Mouse (Mus musculus) ES-E14 (cell line): ENCODE measurements at regions not wholly inside any gene's neighbourhood (a gene's known extent, or its start where the extent isn't known, plus 50 kb on each side); places are given as distances from the start of the nearest gene placed in this dataset.

Experiments used
- CHD2 ChIP-seq: IDR thresholded peaks from 2 replicates; pipeline ENCODE4 v1.6.1; 2014; ENCODE audit warnings: mild to moderate bottlenecking, low read depth, low read length, inconsistent platforms
- HCFC1 ChIP-seq: IDR thresholded peaks from 2 replicates; pipeline ENCODE4 v1.6.1; 2012; ENCODE audit warnings: low read length, inconsistent platforms, borderline replicate concordance; ENCODE audit not compliant: insufficient read depth
- ZC3H11A ChIP-seq: IDR thresholded peaks from 2 replicates; pipeline ENCODE4 v1.6.1; 2012; ENCODE audit warnings: low read depth, mild to moderate bottlenecking, inconsistent platforms, low read length, borderline replicate concordance
- ZNF384 ChIP-seq: IDR thresholded peaks from 2 replicates; pipeline ENCODE4 v1.6.1; 2012; ENCODE audit warnings: low read depth, low read length, inconsistent platforms

- no peak for TF ChIP-seq HCFC1
- no peak for TF ChIP-seq ZNF384
- no peak for TF ChIP-seq ZC3H11A
- no peak for TF ChIP-seq CHD2
Measured at GRCm38 (mm10) chr12:109891206-109891605, 291.1 kb upstream of the Rtl1 start.
